Mouse (Mus musculus) neural tube, embryonic 11.5 days (tissue): ENCODE results near the gene M1ap. TPM values are rescaled to one million over a fixed set of nuclear protein-coding genes. Genes with fewer than 3 reads are reported as not detected.

ENCODE experiments used
- ATAC-seq: fragments of 200-750 bp; cut with Nextera tagmentation; 2 replicates; pipeline ENCODE4 v1.8.0; 2017; ENCODE audit warnings: moderate number of reproducible peaks, mild to moderate bottlenecking, moderate TSS enrichment, moderate library complexity; ENCODE audit not compliant: insufficient read depth, low FRiP score, low TSS enrichment
- DNase-seq: peaks from one replicate; pipeline ENCODE4 v3.0.0-alpha.2; 2015; ENCODE audit warnings: low spot score
- H3K27ac ChIP-seq: fragments of 300-500 bp; sonication (generic); 2 replicates; pipeline ENCODE4 v1.5.1; 2014; ENCODE audit warnings: low read depth, mild to moderate bottlenecking, low read length
- H3K27me3 ChIP-seq: fragments of 300-500 bp; sonication (generic); 2 replicates; pipeline ENCODE4 v1.6.1; 2014; ENCODE audit warnings: mild to moderate bottlenecking, low read length, mixed read lengths; ENCODE audit not compliant: control insufficient read depth, insufficient read depth
- H3K36me3 ChIP-seq: fragments of 300-500 bp; sonication (generic); 2 replicates; pipeline ENCODE4 v1.6.1; 2014; ENCODE audit warnings: mild to moderate bottlenecking, low read length, moderate library complexity, mixed read lengths; ENCODE audit not compliant: control insufficient read depth, insufficient read depth
- H3K4me1 ChIP-seq: fragments of 300-500 bp; sonication (generic); 2 replicates; pipeline ENCODE4 v1.6.1; 2014; ENCODE audit warnings: low read length, mixed read lengths; ENCODE audit not compliant: control insufficient read depth, insufficient read depth
- H3K4me2 ChIP-seq: fragments of 300-500 bp; sonication (generic); 2 replicates; pipeline ENCODE4 v1.6.1; 2014; ENCODE audit warnings: low read depth, mild to moderate bottlenecking, moderate library complexity
- H3K4me3 ChIP-seq: fragments of 300-500 bp; sonication (generic); 2 replicates; pipeline ENCODE4 v1.5.1; 2014; ENCODE audit warnings: low read depth, low read length
- H3K9ac ChIP-seq: fragments of 300-500 bp; sonication (generic); 2 replicates; pipeline ENCODE4 v1.6.1; 2014; ENCODE audit warnings: mild to moderate bottlenecking, low read length
- H3K9me3 ChIP-seq: fragments of 300-500 bp; sonication (generic); 2 replicates; pipeline ENCODE4 v1.6.1; 2016; ENCODE audit warnings: low read length; ENCODE audit not compliant: control insufficient read depth
- WGBS: fragments of 180-500 bp; shearing (Covaris S2); extraction: QIAGEN DNeasy Blood & Tissue Kit; methylation state at CpG from one replicate; pipeline ENCODE4 v1.1.7; 2014; 5-methylcytosine and 5-hydroxymethylcytosine counted together
- microRNA-seq: library from miRNA; unstranded; fragments of <30 nt; microRNA quantifications from one replicate; pipeline ENCODE4, GENCODE M21; 2016
- polyA plus RNA-seq: library from polyadenylated mRNA; unstranded; fragments of >200 nt; fragmentation: Nextera tagmentation; extraction: Ambion mirVana; gene quantifications from 2 replicates; pipeline ENCODE4 v1.2.1, GENCODE M21; 2014

Gene M1ap
- polyA plus RNA-seq, 1 experiment from 2014 or later: not detected

GRCm38 (mm10) chr6:83071220-83071619 is 124.5 kb downstream of the M1ap start:
- Histone ChIP-seq H3K9me3 (no peaks in the 10 kb centered on the region), H3K9ac (0 out of 2 replicates have a peak overlapping the region, but pooled peaks have one; percentile 22), H3K27ac (no peak overlapping the region; the same call in 1 of the 2 replicates), H3K27me3 (peaks cover 87% of the 10 kb centered on the region), H3K4me1 (peaks cover 7% of the 10 kb centered on the region; the same call in 1 of the 2 replicates), H3K4me2 (peak overlapping the region; percentile 27), H3K36me3 (no peaks in the 10 kb centered on the region), H3K4me3 (peak overlapping the region; percentile 23)
- DNase-seq (no peak), ATAC-seq (no peak)
- 0% methylated on average over 24 of the region's 24 CpGs for WGBS

DNA sequence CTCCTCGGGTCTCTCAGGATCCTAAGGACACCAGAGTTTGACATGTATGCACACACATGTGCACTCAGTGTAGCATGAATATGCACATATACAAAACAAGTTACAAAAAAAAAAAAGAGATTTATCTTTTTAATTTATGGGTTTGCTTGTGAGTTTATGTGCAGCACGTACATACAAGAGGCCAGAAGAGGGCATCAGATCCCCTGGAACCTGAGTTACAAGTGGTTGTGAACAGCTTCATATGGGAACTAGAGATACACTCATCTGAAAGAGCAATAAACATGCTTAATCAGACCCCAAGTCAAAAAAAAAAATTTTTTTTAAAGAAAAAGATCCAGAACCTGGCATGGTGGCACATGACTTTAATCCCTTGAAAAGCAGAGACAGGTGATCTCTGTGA is 128.3 kb downstream of the M1ap start:
- 34% methylated on average over 2 of the region's 2 CpGs for WGBS
- no peak for ATAC-seq

DNA sequence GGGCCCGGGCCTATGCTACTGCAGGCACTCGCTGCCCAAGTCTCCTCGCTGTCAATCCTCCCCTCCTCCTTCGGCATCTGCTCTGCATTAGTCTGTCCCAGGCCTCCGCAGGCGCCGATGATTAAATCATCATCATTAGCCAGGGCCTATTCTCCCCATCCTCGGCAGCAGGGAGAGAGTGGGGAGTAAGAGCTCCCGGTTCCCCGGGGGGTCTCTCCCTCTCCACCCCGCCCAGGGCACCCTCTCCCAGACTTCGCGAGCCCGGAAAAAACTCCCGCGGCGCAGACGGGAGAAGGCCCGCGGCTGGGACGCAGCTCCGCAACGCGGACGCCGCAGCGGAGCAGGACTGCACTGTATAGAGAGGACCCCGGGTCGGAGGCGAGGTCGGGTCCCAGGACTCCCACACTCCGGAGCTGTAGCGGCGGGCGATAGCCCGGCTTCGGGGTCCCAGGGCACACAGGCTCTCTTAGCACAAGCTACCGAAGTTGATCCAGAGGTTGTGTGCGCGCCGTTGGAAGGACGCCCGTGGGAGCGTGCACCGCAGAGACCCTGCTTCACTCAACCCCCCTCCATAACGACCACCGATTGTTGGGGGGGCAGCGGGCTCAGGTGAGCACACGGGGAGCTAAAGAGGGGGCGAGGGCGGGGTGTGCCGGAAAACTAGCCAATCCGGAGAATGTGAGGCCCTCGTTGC is 131.1 kb downstream of the M1ap start, which contains the start of gene Pcgf1:
Pcgf1 (plus strand) TSS at position 240 of the 694 bp plus-strand sequence.
- peaks cover 28% of the 10 kb centered on the region for H3K27me3 ChIP-seq

More for the DNA sequence above, 128.3 kb downstream of the M1ap start:
- H3K4me3 ChIP-seq: no peak overlapping the region
- no peak overlapping the region for H3K4me2 ChIP-seq
- H3K9me3 ChIP-seq: no peaks in the 10 kb centered on the region
- peaks cover 10% of the 10 kb centered on the region for H3K4me1 ChIP-seq
- H3K36me3 ChIP-seq: no peaks in the 10 kb centered on the region
- DNase-seq: no peak
- peaks cover 56% of the 10 kb centered on the region for H3K27me3 ChIP-seq
- no peak overlapping the region for H3K9ac ChIP-seq
- H3K27ac ChIP-seq: no peak overlapping the region

DNA sequence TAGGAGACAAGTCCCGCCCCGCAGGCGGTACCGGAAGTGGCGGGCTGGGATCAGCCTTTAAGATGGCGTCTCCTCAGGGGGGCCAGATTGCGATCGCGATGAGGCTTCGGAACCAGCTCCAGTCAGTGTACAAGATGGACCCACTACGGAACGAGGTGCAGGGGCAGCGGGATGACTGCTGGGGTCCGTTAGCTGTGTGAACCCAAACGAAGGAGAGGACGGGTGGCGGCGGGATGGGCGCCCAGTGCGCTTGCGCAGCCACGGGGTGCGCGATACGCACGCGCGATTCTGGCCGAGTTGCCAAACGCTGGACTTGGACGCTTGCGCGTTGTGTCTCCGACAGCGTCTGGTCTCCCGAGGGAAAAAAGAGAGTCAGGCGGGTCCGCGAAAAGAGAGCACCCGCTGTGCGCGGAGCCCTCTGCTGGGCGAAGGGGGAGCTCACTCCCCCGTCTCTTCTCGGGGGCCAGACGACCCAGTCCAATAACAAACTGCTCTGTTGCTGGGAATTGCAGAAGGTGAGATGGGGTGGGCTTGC is 131.7 kb downstream of the M1ap start:
- Histone ChIP-seq H3K27me3 (peaks cover 26% of the 10 kb centered on the region), H3K36me3 (no peaks in the 10 kb centered on the region; the same call in 1 of the 2 replicates), H3K4me2 (peak overlapping the region; percentile 98), H3K27ac (peak overlapping the region; percentile 77), H3K9ac (peak overlapping the region; percentile 74), H3K4me3 (peak overlapping the region; percentile 72), H3K4me1 (peaks cover 5% of the 10 kb centered on the region), H3K9me3 (no peaks in the 10 kb centered on the region)
- DNase-seq: peak; percentile 100
- WGBS: under 1% methylated on average over 46 of the region's 46 CpGs
- peak; percentile 89 for ATAC-seq

More for the DNA sequence above, 131.1 kb downstream of the M1ap start, which contains the start of gene Pcgf1:
- Histone ChIP-seq H3K4me3 (peak within 1 kb of the TSS; percentile 72), H3K4me1 (peaks cover 5% of the 10 kb centered on the region), H3K36me3 (no peaks in the 10 kb centered on the region; the same call in 1 of the 2 replicates), H3K9me3 (no peaks in the 10 kb centered on the region), H3K9ac (peak within 1 kb of the TSS; percentile 77), H3K4me2 (peak within 1 kb of the TSS; percentile 98), H3K27ac (peak within 1 kb of the TSS; percentile 77)
- no peak for DNase-seq
- peak; percentile 77 for ATAC-seq
- WGBS: under 1% methylated on average over 50 of the region's 54 CpGs

Small RNA genes lying within 50 kb of the gene (microRNA-seq; reads per million reads assigned to microRNA genes)
- not detected for gene Mir7040

Other genes with a start within 250 kb of the M1ap start
- gene Pole4, start 241.5 kb upstream of the M1ap start, polyA plus RNA-seq: 102 and 104 TPM in 2 replicates
- gene Hk2, start 172.4 kb upstream of the M1ap start, polyA plus RNA-seq: 15.6 and 19.3 TPM in 2 replicates
- 3.0 and 3.4 TPM in 2 replicates for gene Sema4f, start 7.1 kb upstream of the M1ap start, polyA plus RNA-seq
- gene Dok1, start 86.6 kb downstream of the M1ap start, polyA plus RNA-seq: 5.6 and 7.1 TPM in 2 replicates
- gene Loxl3, start 87.3 kb downstream of the M1ap start, polyA plus RNA-seq: 6.7 and 9.2 TPM in 2 replicates
- 122 TPM in 2 replicates for gene Aup1, start 107.6 kb downstream of the M1ap start, polyA plus RNA-seq
- 33.2 and 34.1 TPM in 2 replicates for gene Htra2, start 108.4 kb downstream of the M1ap start, polyA plus RNA-seq
- gene Dqx1, start 110.9 kb downstream of the M1ap start, polyA plus RNA-seq: 1.4 and 1.6 TPM in 2 replicates
- gene Tlx2, start 123.4 kb downstream of the M1ap start, polyA plus RNA-seq: 21.2 and 30.4 TPM in 2 replicates
- gene Pcgf1, start 131.0 kb downstream of the M1ap start, polyA plus RNA-seq: 41.8 and 42.0 TPM in 2 replicates
- gene Lbx2, start 139.5 kb downstream of the M1ap start, polyA plus RNA-seq: 2.5 and 2.7 TPM in 2 replicates
- 3.3 and 3.5 TPM in 2 replicates for gene Ccdc142, start 154.7 kb downstream of the M1ap start, polyA plus RNA-seq
- gene Gm42688, start 154.7 kb downstream of the M1ap start, polyA plus RNA-seq: 2.1 and 2.7 TPM in 2 replicates
- 118 and 123 TPM in 2 replicates for gene Mrpl53, start 162.1 kb downstream of the M1ap start, polyA plus RNA-seq
- gene Mogs, start 168.6 kb downstream of the M1ap start, polyA plus RNA-seq: 30.5 and 31.9 TPM in 2 replicates
- 169 and 177 TPM in 2 replicates for gene Wbp1, start 174.7 kb downstream of the M1ap start, polyA plus RNA-seq
- 19.8 and 23.4 TPM in 2 replicates for gene Ino80b, start 178.5 kb downstream of the M1ap start, polyA plus RNA-seq
- 20.6 and 22.1 TPM in 2 replicates for gene Rtkn, start 188.6 kb downstream of the M1ap start, polyA plus RNA-seq
- gene Wdr54, start 209.5 kb downstream of the M1ap start, polyA plus RNA-seq: 12.2 and 14.5 TPM in 2 replicates
- 1.4 and 1.5 TPM in 2 replicates for gene 1700003E16Rik, start 209.5 kb downstream of the M1ap start, polyA plus RNA-seq
- 114 and 125 TPM in 2 replicates for gene Dctn1, start 219.0 kb downstream of the M1ap start, polyA plus RNA-seq